Mouse (Mus musculus): ENCODE measurements around the gene Nos1. TPM values are rescaled to one million over a fixed set of nuclear protein-coding genes. Genes with fewer than 3 reads are reported as not detected.

Gene Nos1
- polyA plus RNA-seq, 1 experiment, result 0.17 TPM

DNA sequence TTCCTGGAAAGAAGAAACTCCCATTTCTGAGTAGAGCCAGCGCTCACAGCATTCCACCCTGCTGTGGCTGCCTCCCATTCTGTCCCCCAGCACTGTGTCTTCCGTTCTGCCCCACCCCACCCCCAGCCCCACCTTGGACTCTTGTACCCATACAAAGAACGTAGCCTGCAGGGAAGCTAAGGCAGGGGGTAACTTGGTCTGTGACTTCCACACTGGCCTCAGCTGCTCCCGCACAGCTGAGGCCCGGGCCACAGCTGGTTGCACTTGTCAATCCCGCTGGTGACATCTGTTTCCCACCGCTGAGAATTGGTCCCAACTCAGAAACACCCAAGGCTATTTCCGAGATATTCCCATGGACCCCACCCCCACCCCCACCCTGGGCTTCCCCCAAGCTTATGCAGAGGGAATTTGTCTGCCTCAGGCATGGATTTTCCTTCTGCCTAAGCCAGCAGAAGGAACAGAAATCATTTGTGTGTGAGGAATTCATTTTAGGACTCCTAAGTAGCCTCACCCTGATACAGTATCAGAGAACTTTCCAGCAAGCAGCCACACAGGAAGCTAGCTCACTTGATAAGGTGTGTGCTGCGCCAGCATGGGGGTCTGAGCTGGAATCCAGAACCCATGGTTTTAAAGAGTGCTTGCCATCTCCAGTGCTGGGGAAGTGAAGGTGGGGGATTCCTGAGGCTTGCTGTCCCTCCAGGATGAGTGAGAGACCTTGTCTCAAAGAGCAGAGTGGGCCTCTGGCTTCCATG is 117.4 kb downstream of the Nos1 start:
- no peak for DNase-seq (ENCODE audit: low spot score)

DNA sequence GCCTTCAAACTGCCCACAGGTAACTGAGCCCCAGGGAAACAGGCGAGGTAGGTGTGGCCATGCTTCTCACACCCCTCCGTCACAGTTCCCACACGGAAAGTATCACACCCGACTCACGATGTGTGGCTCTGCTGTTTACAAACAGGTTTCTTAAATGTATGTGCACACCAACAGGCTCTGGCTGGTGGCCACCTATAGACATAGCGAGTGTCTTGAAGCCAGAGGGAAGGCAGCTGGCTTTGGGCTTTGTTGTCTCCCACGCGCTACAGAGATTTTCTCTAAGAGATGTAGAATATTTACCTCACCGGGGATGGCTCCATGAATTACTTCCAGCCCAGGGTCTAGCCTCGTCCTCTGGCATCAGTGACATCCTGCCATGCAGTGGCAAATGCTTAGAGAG is 118.5 kb downstream of the Nos1 start:
- DNase-seq (ENCODE audit: low spot score), result no peak

DNA sequence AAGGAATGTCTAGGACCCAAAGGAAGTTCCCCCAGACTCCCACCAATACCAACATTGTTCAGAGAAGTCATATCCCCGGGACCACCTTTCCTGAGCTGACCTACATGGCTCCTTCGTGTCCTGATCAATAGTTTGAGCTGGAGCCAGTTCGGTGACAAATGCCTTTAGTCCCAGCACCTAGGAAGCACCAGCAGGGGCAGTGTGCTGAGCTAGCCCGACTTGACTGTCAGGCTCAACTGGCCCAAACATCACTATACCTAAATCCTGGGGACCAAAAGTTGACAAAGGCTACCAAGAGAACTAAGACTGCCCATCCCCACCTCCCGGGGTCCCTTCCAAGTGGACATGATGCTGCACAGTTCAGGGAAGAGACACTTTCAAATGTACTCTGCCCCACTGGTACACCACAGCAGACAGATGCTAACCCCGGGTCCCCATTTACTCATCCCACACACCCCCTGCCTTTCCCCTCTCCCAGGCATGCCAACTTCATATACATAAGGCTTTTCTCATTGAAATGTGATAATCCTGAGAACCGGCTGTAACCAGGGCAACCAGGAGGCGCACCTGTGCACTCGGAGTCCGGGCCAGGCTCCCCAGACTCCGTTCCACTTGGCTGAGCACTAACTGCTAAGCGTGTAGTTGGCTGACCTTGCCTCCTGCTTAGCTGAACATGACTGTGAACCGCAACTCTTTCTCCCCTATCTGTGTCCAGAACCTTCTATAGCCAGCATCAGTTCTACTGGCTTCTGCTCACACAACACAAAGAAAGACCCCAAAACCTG is 120.3 kb downstream of the Nos1 start:
- DNase-seq (ENCODE audit: low spot score), result no peak

DNA sequence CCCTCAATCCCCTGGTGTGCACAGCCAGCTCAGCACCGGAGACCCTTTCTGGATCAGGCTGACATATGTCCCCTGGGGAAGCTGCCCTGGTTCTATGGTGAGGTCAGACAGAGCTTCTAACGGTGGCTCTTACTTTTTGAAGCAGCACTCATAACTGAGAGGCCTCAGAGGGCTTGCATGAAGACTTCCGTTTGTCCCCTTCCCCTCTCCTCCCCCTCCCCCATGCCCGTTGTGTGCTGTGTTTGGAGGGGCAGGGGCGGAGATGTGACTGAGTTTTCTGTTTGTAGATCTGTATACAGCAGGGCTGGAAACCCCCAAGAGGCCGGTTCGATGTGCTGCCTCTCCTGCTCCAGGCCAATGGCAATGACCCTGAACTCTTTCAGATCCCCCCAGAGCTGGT is 122.7 kb downstream of the Nos1 start:
- no peak for DNase-seq (ENCODE audit: low spot score)

DNA sequence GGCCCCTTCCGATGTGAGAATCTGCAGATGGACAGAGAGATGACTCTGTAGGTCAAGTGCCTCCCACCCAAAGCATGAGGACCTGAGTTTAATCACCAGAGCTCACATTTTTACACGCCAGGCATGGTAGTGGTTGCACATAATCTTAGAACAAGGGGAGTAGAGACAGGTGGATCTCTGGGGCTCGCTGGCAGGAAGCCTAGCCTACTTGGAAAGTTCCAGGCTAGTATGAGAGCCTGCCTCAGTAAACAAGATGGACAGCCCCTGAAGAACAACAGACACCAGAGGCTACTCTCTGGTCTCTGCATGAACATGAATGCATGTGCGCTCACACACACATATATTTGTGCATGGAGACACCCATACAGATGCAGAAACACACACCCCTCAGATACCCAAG is 124.9 kb downstream of the Nos1 start:
- DNase-seq (ENCODE audit: low spot score), result no peak

DNA sequence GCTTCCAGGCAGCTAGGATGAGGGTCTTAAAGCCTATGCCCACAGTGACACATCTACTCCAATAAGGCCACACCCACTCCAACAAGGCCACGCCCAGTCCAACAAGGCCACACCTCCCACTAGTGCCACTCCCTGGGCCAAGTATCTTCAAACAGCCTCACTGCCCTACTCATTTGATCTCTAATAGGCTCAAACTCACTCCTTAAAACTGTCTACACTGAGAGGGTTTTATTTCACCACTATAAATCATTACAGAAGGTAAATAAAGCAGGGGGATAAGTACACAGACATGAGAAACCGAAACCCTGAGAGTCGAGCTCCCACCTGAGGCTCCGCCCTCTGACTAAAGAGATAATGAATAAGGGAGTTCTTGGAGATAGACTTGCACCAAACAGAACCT is 128.7 kb downstream of the Nos1 start:
- DNase-seq (ENCODE audit: low spot score), result no peak

DNA sequence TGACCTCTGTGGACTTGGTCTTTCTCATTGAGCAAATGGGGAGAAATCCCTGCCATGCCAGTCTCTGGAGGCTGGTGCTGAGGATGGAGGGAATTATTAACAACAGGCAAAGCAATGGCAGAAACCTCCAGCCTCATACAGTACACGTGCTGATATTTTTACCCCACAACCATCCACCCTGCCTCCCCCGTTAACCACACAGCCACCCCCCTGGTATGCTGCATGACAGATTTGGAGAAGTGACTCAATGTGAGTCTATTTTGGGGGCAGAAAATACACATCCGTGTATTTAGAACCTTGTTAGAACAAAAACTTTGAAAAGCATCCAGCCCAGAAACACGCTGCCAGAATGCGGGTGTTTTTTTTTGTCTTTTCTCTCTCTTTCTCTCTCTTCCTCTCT is 135.5 kb downstream of the Nos1 start:
- no peak for DNase-seq (ENCODE audit: low spot score)

DNA sequence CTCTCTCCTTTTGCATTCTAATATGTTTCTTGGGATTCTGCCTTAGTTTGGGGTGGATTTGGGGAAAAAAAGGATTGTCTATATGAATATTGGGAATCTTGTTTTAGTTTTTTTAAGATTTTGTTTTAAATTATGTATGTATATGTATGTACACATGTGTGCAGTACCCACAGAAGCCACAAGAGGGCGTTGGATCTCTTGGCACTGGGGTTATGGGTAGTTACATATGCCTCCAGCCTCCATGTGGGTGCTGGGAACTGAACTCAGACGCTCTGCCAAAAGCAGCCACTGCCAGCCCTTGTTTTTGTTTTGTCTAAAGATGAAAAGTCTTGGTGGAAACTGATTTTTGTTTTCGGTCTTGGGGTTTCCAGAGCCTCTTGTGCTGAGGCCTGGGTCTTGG is 136.1 kb downstream of the Nos1 start:
- DNase-seq (ENCODE audit: low spot score), result no peak

DNA sequence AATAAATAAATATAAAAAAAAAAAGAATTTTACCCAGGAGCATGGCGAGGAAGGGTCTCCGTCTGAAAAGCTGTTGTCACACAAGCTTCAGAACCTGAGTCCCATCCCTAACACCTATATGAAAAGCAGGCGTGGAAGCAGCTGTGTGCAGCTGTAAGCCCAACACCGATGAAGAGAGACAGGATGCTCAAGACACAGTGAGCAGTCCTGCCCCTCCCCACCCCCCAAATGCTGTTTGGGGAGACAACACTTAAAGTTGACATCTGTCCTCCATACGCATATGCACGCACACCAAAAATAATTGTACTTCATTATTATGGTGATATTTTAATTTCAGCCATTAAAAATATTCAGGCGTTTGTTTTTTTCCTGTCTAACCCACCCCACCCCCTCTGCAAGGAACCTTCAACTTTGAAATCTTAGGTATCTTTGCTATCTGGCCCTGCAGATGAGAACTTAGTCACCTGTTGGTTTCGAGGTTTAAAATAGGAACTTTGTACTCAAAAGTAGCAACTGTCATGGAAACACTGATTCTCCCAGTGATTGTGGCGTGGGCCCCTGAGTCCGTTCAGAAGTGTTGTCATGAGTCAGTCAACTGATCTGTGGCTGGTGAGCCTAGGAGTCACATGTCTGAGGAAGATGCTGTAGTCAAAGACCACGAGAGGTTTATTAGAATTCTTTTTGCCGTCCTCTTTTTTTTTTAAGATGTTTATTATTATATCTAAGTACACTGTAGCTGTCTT is 141.1 kb downstream of the Nos1 start:
- no peak for DNase-seq (ENCODE audit: low spot score)

DNA sequence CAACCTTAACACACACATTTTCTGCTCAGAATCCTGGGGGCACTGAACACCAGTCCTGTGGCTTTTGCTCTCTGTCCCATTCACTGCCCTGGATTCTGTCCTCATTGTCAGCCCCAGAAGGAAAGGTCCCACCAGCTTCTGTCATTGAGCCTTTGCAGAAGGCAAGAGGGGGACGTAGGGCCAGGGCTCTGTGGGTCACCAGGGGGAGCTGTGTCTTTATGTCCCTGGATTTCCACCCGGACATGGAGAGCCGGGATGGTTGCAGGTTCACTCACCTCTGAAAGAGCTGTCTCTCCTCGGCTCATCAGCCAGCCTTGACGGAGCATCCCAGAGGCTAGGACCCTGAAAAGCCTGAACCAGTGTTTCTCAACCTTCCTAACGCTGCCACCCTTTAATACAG is 142.9 kb downstream of the Nos1 start:
- no peak for DNase-seq (ENCODE audit: low spot score)

DNA sequence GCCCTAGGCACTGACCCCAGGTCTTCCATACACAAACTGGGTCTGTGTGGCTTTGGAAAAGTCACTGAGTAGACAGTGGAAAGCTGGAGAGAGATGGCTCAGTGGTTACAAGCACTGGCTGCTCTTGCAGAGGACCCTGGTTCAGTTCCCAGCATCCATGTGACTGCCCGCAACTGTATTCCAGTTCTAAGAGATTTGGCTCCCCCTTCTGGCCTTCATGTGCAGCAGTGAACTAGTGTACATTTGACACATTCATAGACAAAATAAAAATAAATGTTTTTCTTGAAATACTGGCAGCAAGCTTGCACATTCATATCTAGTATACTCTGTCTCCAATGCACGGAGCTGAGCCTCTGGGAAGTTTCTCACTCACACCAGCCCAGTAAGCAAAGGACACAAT is 147.7 kb downstream of the Nos1 start:
- no peak for DNase-seq (ENCODE audit: low spot score)

DNA sequence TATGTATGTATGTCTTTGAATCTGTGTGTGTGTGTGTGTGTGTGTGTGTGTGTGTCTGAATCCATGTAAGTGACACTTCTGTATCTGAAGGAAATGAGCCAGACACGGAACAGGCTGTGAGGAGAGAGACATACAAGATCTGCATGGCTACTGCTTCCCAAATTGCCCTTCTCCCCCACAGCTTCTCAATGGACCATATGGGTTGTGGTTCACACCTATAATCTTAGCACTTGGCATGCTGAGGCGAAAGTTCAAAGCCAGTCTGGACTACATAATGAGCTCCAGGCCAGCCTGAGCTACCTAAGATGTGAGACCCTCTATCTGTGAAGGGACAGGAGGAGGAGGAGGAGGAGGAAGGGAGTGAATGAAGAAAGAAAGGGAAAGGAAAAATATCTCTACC is 151.4 kb downstream of the Nos1 start:
- DNase-seq (ENCODE audit: low spot score), result no peak

DNA sequence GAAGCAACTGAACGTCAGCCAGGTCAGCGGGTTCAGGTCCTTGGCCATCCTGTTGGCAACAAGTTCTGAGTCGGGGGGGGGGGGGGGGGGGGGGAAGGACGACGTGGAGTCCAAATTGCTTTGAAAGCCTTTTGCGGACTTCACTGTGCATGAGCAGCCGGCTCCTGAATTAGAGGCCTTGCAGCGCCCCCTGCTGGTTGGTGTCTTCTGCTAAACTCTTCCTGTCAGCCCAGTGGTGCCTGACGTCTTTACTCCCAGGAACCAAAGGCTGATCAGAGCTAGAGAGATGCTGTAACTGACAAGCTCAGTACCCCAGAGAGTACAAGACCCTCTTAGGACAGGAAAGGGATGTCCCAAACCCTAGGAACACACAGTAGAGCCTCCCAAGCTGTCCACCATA is 152.0 kb downstream of the Nos1 start:
- DNase-seq (ENCODE audit: low spot score), result peak; percentile 67

DNA sequence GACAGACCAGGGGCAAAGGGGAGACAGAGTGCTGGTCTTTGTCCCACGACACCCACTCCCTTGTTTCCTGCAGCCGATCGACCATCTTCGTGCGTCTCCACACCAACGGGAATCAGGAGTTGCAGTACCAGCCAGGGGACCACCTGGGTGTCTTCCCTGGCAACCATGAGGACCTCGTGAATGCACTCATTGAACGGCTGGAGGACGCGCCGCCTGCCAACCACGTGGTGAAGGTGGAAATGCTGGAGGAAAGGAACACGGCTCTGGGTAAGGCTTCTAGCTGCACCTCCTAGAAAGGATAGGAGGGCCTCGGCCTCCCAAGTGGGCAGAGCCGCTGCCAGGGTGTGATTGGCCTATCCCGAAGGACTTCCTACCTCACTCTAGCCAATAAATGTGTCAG is 155.5 kb downstream of the Nos1 start:
- DNase-seq (ENCODE audit: low spot score), result no peak

DNA sequence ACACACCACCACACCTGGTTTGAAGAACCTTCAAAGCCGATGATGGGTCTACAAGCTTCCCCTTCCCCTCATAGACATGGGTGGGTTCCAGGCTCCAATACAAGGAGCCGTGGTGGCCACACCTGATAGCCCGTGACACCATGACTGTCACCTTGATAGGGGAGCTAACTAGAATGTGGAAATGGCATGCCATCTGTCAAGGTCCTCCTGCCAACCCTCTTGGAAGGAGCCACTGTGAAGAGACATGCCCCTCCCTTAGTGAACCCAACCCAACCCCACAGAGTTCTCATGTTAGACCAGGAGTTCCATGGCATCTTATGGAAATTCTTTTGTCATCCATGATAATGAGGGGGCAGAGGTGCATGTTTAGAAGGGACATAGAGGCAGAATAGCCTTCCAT is 156.4 kb downstream of the Nos1 start:
- DNase-seq (ENCODE audit: low spot score), result no peak

DNA sequence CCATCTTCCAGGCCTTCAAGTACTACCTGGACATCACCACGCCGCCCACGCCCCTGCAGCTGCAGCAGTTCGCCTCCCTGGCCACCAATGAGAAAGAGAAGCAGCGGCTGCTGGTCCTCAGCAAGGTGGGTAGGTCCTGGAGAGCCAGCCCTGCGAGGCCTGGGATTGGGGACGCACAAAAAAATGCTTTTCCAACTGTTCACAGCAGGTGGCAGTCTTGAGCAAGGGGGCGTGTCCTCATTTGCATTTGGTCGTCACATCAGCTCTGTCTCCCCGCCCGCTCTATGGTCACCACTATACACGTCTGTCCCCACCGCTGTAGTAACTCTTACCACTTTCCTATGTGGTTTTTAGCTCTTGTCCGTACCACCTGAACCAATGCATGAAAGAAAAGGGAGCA is 157.3 kb downstream of the Nos1 start:
- peak; percentile 26 for DNase-seq (ENCODE audit: low spot score)

DNA sequence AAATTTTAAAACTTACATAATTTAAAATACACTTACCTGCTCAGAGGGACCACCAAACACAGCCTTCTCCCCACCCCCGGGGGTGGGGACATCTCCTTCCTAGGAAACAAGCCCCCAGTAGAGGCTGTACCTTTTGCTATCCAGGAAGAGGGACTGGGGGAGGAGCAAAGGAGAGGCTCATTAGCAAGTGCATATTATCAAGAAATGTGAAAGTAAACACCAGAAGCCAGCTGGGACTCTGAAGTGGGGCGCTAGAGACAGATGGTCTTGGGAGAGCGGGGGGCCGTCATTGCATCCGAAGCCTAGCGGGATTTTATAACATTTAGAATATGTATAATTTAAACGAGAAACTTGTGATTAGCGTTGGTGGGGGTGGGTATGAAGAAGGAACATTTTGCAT is 158.6 kb downstream of the Nos1 start:
- no peak for DNase-seq (ENCODE audit: low spot score)

DNA sequence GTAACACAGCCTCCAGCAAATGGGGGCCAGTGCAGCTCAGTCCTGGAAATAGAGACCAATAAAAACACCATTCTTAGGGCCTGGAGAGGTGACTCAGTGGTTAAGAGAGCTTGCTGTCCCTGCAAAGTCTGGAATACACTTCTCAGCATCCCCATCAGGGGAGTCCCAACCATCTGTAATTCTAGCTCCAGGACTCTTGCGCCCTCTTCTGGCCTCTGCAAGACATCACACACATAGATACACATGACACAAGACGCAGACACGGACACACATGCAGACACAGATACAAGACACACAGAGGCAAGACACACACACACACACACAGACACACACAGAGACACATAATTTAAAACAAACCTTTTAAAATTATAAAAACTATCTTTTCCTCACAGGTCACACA is 160.7 kb downstream of the Nos1 start:
- no peak for DNase-seq (ENCODE audit: low spot score)

DNA sequence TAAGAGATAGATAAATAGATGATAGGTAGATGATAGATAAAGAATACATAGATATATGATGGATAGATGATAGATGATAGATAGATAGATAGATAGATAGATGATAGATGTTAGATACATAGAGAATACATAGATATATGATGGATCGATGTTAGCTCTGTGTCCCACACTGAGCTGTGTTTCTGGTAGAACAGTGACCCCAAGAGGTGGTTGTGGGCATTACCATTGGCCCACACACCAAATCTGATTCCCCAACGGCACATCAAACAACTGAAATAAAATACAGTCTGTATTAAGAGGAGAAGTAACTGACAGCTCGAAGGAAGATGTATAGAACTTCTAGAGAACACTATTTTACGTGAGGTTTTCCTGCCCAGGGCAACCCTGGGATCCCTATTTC is 165.8 kb downstream of the Nos1 start:
- DNase-seq (ENCODE audit: low spot score), result no peak

DNA sequence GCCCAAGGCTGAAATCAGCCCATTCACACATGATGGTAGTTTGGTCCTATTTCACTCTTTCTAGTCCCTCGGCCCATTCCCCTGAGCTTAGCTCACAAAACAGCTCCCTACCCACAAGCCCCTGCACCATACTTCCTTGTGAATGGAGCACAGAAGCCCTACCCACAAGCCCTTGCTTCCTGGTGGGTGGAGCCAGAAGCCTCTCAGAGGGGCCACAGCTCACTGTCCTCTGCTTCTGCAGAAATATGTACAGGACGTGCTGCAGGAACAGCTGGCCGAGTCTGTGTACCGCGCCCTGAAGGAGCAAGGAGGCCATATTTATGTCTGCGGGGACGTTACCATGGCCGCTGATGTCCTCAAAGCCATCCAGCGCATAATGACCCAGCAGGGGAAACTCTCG is 168.6 kb downstream of the Nos1 start:
- no peak for DNase-seq (ENCODE audit: low spot score)

DNA sequence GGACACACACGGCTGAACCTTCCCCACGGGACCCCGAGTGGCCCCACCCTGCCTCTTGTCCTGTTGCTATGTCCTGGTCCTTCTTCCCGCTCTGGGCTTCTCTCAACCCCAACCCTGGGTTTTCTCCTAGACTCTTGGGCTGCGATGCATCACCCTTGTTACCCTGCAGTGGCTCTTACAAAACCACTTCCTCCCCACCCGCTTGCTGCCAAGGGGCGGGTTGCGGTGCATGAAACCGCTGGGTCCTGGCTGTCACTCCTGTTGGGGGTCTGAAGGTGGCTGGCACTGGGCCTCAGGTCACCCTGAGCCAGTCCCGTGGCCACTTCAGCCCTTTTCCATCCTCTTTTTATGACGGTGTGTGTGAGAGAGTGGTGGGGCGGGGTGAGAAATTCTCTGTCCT is 173.1 kb downstream of the Nos1 start:
- no peak for DNase-seq (ENCODE audit: low spot score)

DNA sequence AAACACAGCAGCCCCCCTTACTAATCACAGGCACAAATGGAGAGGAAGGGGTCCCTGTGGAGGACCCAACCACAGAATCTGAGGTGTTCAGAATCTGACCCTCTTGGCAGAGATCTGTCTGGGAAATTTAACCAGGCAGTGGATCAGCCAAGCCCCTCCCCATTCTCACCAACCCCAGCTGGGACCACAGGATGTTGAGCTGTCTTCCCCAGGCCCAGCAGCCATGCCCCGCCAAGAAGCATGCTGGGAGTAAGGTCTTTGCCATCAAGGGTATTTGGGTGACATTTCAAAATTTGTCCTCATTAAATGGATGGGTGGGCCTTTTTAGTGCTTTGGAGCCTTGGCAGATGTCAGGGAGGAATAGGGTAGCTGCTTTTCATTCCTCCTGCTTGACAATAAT is 173.6 kb downstream of the Nos1 start:
- DNase-seq (ENCODE audit: low spot score), result no peak

All from urinary bladder, adult 2 months (tissue).